In genomic region chr9:121005961-121006360, GRCm38 (mm10) we compare ENCODE assay signal across 17 mouse cellular contexts.
"Had no signal": no experiment of that assay in that cellular context is flagged by ENCODE, and none has a peak within 500 bp of the region (broad histone marks: within the 10 kb centered on the region; RNA-seq: fewer than 3 reads in every experiment).

No protein-coding gene starts in this region.

- H3K27ac ChIP-seq: lung, embryonic 15.5 days; macrophage; midbrain, embryonic 13.5 days; midbrain, embryonic 15.5 days; neural tube, embryonic 12.5 days had no signal

- H3K9me3 ChIP-seq: lung, embryonic 15.5 days; midbrain, embryonic 13.5 days; midbrain, embryonic 15.5 days; neural tube, embryonic 12.5 days had no signal

- H3K4me2 ChIP-seq: lung, embryonic 15.5 days; midbrain, embryonic 11.5 days; midbrain, embryonic 13.5 days; midbrain, embryonic 15.5 days; neural tube, embryonic 12.5 days had no signal

- H3K4me3 ChIP-seq: lung, embryonic 15.5 days; megakaryocyte, embryonic 14.5 days; midbrain, embryonic 13.5 days; midbrain, embryonic 15.5 days; neural tube, embryonic 12.5 days had no signal

- H3K9ac ChIP-seq: liver, postnatal 0 days; lung, embryonic 15.5 days; midbrain, embryonic 13.5 days; midbrain, embryonic 15.5 days; neural tube, embryonic 12.5 days had no signal

- ATAC-seq: liver, postnatal 0 days; lung, postnatal 0 days; midbrain, embryonic 13.5 days; midbrain, embryonic 15.5 days had no signal

- DNase-seq: liver, postnatal 0 days; lung, adult 2 months; lung, postnatal 14 days; lung, postnatal 36 days; right cerebral cortex, postnatal 14 days; spleen, adult 18-20 months; thymus, adult 18-20 months; thymus, postnatal 14 days; thymus, postnatal 36 days had no signal

- H3K36me3 ChIP-seq: lung, embryonic 15.5 days; midbrain, embryonic 13.5 days; midbrain, embryonic 15.5 days; neural tube, embryonic 12.5 days had no signal

- H3K27me3 ChIP-seq: lung, embryonic 15.5 days; midbrain, embryonic 13.5 days; midbrain, embryonic 15.5 days; neural tube, embryonic 12.5 days had no signal
